Mouse (Mus musculus) G1E (cell line): ENCODE measurements at regions not wholly inside any gene's neighbourhood (a gene's known extent, or its start where the extent isn't known, plus 50 kb on each side); places are given as distances from the start of the nearest gene placed in this dataset.

Experiments
- CTCF ChIP-seq: IDR thresholded peaks from 2 replicates; pipeline ENCODE4 v1.5.1; 2012; ENCODE audit warnings: low read depth, low read length, inconsistent platforms, mixed read lengths
- GATA1 ChIP-seq: IDR thresholded peaks from 2 replicates; pipeline ENCODE4 v1.6.1; 2012; ENCODE audit warnings: borderline replicate concordance, low read length, inconsistent platforms, mixed read lengths
- GATA2 ChIP-seq: IDR thresholded peaks from 2 replicates; pipeline ENCODE4 v1.6.1; 2012; ENCODE audit warnings: low read depth, low read length, inconsistent platforms, borderline replicate concordance
- POLR2AphosphoS5 ChIP-seq: IDR thresholded peaks from 2 replicates; pipeline ENCODE4 v1.6.1; 2012; ENCODE audit warnings: low read depth, low read length, inconsistent platforms; ENCODE audit not compliant: insufficient replicate concordance
- TAL1 ChIP-seq: conservative IDR thresholded peaks from 2 replicates; pipeline ENCODE4 v1.6.1; 2012; ENCODE audit warnings: low read depth, low read length, inconsistent platforms, mixed read lengths

DNA sequence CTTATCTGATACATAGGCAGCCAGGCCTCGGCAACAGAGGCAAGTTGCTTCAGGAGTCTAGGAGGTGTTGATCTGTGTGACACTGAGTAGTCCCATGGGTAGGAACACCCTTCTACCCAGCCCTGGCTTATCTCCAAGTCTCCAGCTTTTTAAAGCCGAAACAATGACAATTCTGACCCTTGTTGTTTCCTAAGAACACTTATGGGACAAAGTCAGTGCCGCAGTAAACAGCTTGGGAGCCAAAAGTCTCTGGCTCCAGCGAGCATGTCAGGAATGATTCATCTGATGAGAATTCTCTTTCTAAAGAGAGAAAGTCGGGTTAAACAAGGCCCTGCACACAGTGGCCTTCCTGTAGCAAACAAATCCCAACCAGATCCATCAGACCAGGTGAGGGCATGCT, 234.0 kb upstream of the Zfp637 start:
- TF ChIP-seq CTCF, result no peak
- no peak for TF ChIP-seq GATA1
- no peak for TF ChIP-seq POLR2AphosphoS5
- TF ChIP-seq TAL1, result no peak
- TF ChIP-seq GATA2, result no peak
